Mouse (Mus musculus): Measurements from ENCODE around the gene Ccdc33. TPM values are rescaled to one million over a fixed set of nuclear protein-coding genes. Genes with fewer than 3 reads are reported as not detected.
A peak's percentile ranks its signal among the peaks of the same experiment; 100 is the strongest.

Gene Ccdc33
- total and polyA plus RNA-seq, 2 experiments from 2014 or later = not detected

- ATAC-seq (ENCODE audit: insufficient read depth, low read depth) = peak; percentile 60
- peak overlapping the region; percentile 40 for H3K4me2 ChIP-seq (ENCODE audit: low read depth, low read length)
- H3K4me3 ChIP-seq (ENCODE audit: low read depth, low read length) = peak overlapping the region; percentile 9
- H3K4me1 ChIP-seq (ENCODE audit: control insufficient read depth, insufficient read depth) = peaks cover 5% of the 10 kb centered on the region; the same call in 1 of the 2 replicates
- H3K9ac ChIP-seq (replicated peaks; ENCODE audit: low read depth, low read length) = no peak overlapping the region
- 42% methylated on average over 7 of the region's 7 CpGs for WGBS
- no peaks in the 10 kb centered on the region for H3K36me3 ChIP-seq (replicated peaks; ENCODE audit: control insufficient read depth, insufficient read depth, low read length)
- peak overlapping the region; percentile 79 for H3K27ac ChIP-seq (ENCODE audit: low read depth)
- TF ChIP-seq CTCF (IDR thresholded peaks at IDR 0.05; ENCODE audit: low read depth) (no peak), EP300 (IDR thresholded peaks at IDR 0.05; ENCODE audit: low read depth) (no peak)
- H3K9me3 ChIP-seq (replicated peaks; ENCODE audit: control insufficient read depth, low read length) = no peaks in the 10 kb centered on the region
- DNase-seq (ENCODE audit: low spot score) = peak; percentile 15
- H3K27me3 ChIP-seq (ENCODE audit: control insufficient read depth, insufficient read depth, low read length) = no peaks in the 10 kb centered on the region
Observed at GRCm38 (mm10) chr9:58158541-58159311, 40.1 kb upstream of the Ccdc33 start.

- Histone ChIP-seq H3K9me3 (replicated peaks; ENCODE audit: control insufficient read depth, low read length) (no peaks in the 10 kb centered on the region), H3K36me3 (replicated peaks; ENCODE audit: control insufficient read depth, insufficient read depth, low read length) (no peaks in the 10 kb centered on the region), H3K4me1 (ENCODE audit: control insufficient read depth, insufficient read depth) (peaks cover 5% of the 10 kb centered on the region; the same call in 1 of the 2 replicates), H3K27ac (ENCODE audit: low read depth) (peak overlapping the region; percentile 79), H3K27me3 (ENCODE audit: control insufficient read depth, insufficient read depth, low read length) (no peaks in the 10 kb centered on the region), H3K4me3 (ENCODE audit: low read depth, low read length) (peak overlapping the region; percentile 12; the same call in 1 of the 2 replicates), H3K9ac (replicated peaks; ENCODE audit: low read depth, low read length) (no peak overlapping the region; the same call in 1 of the 2 replicates), H3K4me2 (ENCODE audit: low read depth, low read length) (peak overlapping the region; percentile 40)
- WGBS = 79% methylated on average over 13 of the region's 13 CpGs
- DNase-seq (ENCODE audit: low spot score) = no peak
- no peak for TF ChIP-seq CTCF (IDR thresholded peaks at IDR 0.05; ENCODE audit: low read depth)
- ATAC-seq (ENCODE audit: insufficient read depth, low read depth) = no peak
Observed at GRCm38 (mm10) chr9:58157838-58158237, 39.2 kb upstream of the Ccdc33 start.

DNA sequence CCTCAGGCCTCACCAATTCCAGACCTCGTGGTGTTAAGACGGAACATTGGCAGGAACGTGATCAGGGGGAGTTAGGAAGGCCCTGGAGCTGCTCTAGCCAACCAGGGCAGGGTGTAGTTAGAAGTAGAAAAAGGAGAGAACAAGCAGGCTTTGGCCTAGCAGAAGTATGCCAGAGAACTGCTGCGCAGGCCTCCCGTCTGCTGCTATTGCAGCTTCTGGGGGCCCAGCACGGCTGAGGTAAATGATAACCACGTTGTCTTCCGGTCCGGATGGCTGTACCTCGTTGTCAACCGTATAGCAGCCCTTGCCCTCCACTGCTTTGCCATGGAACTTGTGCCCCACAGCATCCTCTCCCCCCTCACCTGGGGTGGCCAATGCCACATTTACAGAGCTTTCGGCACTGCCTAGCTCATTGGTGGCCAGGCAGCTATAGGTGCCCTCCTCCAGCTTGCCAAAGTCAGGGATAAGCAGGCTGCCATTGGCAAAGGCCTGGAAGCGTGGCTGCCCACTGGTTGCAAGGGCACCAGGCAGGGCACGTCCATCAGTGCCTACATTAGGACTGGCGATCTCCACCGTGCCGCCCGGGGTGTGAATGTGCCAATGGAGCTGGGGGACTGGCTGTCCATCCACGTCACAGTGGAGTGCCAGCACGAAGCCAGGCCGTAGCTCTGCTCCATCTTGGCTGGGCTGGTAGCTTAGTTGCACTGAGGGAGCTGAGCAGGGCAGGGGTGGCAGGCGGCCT is 38.4 kb upstream of the Ccdc33 start:
- ATAC-seq (ENCODE audit: insufficient read depth, low read depth) (no peak), DNase-seq (ENCODE audit: low spot score) (no peak)
- no peak overlapping the region for H3K4me3 ChIP-seq (ENCODE audit: low read depth, low read length)
- no peaks in the 10 kb centered on the region for H3K36me3 ChIP-seq (replicated peaks; ENCODE audit: control insufficient read depth, insufficient read depth, low read length)
- 87% methylated on average over 22 of the region's 22 CpGs for WGBS
- H3K9me3 ChIP-seq (replicated peaks; ENCODE audit: control insufficient read depth, low read length) = no peaks in the 10 kb centered on the region
- peaks cover 5% of the 10 kb centered on the region; the same call in 1 of the 2 replicates for H3K4me1 ChIP-seq (ENCODE audit: control insufficient read depth, insufficient read depth)
- H3K9ac ChIP-seq (replicated peaks; ENCODE audit: low read depth, low read length) = no peak overlapping the region
- no peak overlapping the region for H3K27ac ChIP-seq (ENCODE audit: low read depth)
- H3K4me2 ChIP-seq (ENCODE audit: low read depth, low read length) = 0 out of 2 replicates have a peak overlapping the region, but pooled peaks have one; percentile 40
- no peak for TF ChIP-seq CTCF (IDR thresholded peaks at IDR 0.05; ENCODE audit: low read depth)
- TF ChIP-seq EP300 (IDR thresholded peaks at IDR 0.05; ENCODE audit: low read depth) = no peak
- H3K27me3 ChIP-seq (ENCODE audit: control insufficient read depth, insufficient read depth, low read length) = no peaks in the 10 kb centered on the region

DNA sequence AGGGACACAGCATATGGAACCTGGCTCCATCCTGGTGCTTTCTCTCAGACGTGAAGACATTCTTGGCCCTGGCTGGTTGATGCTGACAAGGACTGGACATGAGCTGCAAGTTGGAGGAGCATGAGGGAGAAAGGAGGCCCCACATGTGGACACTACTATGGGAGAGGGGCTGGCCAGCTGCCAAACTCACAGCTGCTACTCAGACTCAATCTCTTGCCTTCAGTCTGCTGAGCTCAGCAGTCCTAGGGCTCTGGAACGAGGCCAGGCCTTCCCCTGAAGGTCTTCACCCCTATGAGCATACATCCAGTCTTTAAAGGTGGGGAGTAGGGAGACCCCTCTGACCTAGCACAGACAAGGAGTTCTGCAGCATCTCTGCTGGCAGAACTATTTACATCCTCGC is 36.7 kb upstream of the Ccdc33 start:
- Histone ChIP-seq H3K9ac (replicated peaks; ENCODE audit: low read depth, low read length) (no peak overlapping the region), H3K9me3 (replicated peaks; ENCODE audit: control insufficient read depth, low read length) (no peaks in the 10 kb centered on the region), H3K4me2 (ENCODE audit: low read depth, low read length) (no peak overlapping the region), H3K27me3 (ENCODE audit: control insufficient read depth, insufficient read depth, low read length) (no peaks in the 10 kb centered on the region), H3K36me3 (replicated peaks; ENCODE audit: control insufficient read depth, insufficient read depth, low read length) (no peaks in the 10 kb centered on the region), H3K27ac (ENCODE audit: low read depth) (no peak overlapping the region), H3K4me3 (ENCODE audit: low read depth, low read length) (no peak overlapping the region), H3K4me1 (ENCODE audit: control insufficient read depth, insufficient read depth) (peaks cover 5% of the 10 kb centered on the region; the same call in 1 of the 2 replicates)
- ATAC-seq (ENCODE audit: insufficient read depth, low read depth) = no peak
- TF ChIP-seq EP300 (IDR thresholded peaks at IDR 0.05; ENCODE audit: low read depth) (no peak), CTCF (IDR thresholded peaks at IDR 0.05; ENCODE audit: low read depth) (no peak)
- 35% methylated on average over 3 of the region's 3 CpGs for WGBS
- DNase-seq (ENCODE audit: low spot score) = peak; percentile 30

- ATAC-seq (ENCODE audit: insufficient read depth, low read depth) = no peak
- Histone ChIP-seq H3K4me2 (ENCODE audit: low read depth, low read length) (no peak overlapping the region), H3K4me1 (ENCODE audit: control insufficient read depth, insufficient read depth) (peaks cover 5% of the 10 kb centered on the region; the same call in 1 of the 2 replicates), H3K27me3 (ENCODE audit: control insufficient read depth, insufficient read depth, low read length) (0 out of 2 replicates have a peak, but pooled peaks cover 2% of the 10 kb centered on the region), H3K27ac (ENCODE audit: low read depth) (0 out of 2 replicates have a peak overlapping the region, but pooled peaks have one; percentile 43), H3K36me3 (replicated peaks; ENCODE audit: control insufficient read depth, insufficient read depth, low read length) (no peaks in the 10 kb centered on the region), H3K4me3 (ENCODE audit: low read depth, low read length) (no peak overlapping the region), H3K9ac (replicated peaks; ENCODE audit: low read depth, low read length) (no peak overlapping the region), H3K9me3 (replicated peaks; ENCODE audit: control insufficient read depth, low read length) (no peaks in the 10 kb centered on the region)
- no peak for TF ChIP-seq EP300 (IDR thresholded peaks at IDR 0.05; ENCODE audit: low read depth)
- no peak for DNase-seq (ENCODE audit: low spot score)
- 77% methylated on average over 3 of the region's 3 CpGs for WGBS
Observed at GRCm38 (mm10) chr9:58153095-58153494, 34.5 kb upstream of the Ccdc33 start.

Measured in heart, postnatal 0 days (tissue).